Mouse (Mus musculus): ENCODE results near the gene Sfxn4. TPM values are rescaled to one million over a fixed set of nuclear protein-coding genes. Genes with fewer than 3 reads are reported as not detected.

The Sfxn4 gene
- polyA plus RNA-seq, 1 experiment, result 1.7 TPM

DNA sequence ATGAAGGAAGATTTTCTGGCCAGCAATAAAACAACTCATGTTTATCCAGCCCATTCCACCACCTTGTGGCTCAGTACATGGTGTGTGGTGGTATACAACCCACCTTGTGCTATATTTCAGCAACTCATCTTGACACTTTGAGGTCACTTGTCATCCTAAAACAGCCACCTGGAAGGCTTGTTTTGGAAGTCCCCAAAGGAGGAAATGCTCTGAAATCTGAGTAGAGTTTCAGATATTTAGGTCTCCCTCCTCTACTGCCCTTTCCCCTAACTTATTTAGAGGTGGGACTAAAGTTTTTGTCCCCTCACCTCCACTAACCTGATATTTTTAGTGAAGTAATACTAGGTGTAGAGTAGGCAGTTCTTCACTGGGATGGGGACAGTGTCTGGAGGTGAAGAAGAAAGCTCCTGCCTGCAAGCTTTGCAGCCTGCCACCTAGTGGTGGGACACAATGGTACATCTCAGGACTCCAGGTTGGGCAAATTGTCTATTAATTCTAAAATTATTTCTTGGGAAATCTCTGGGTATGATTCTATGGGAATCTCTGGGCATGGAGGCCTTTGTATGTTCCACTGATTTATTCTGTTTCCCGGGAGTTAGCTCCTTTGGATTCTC is 30.8 kb upstream of the Sfxn4 start:
- no peak overlapping the region for H3K4me3 ChIP-seq (ENCODE audit: control insufficient read depth, insufficient read depth, low read length)
- 0 out of 2 replicates have a peak, but pooled peaks cover 5% of the 10 kb centered on the region for H3K4me1 ChIP-seq (replicated peaks; ENCODE audit: control insufficient read depth, insufficient read depth, low read length)
- no peak overlapping the region for H3K27ac ChIP-seq (ENCODE audit: control insufficient read depth, insufficient read depth, low read length)
- peak; percentile 75 for DNase-seq
- TF ChIP-seq POLR2A (IDR thresholded peaks at IDR 0.05; ENCODE audit: control insufficient read depth, extremely low read depth, insufficient read depth, low read length, poor library complexity) (no peak), CTCF (IDR thresholded peaks at IDR 0.05; ENCODE audit: borderline replicate concordance, control insufficient read depth, extremely low read depth, insufficient read depth, low read length, poor library complexity) (no peak; the same call in 1 of the 2 replicates)
- no peaks in the 10 kb centered on the region for H3K36me3 ChIP-seq (ENCODE audit: control insufficient read depth, insufficient read depth, low read length)
- no peaks in the 10 kb centered on the region for H3K27me3 ChIP-seq (ENCODE audit: control insufficient read depth, insufficient read depth, low read length)
- WGBS, result 30% methylated on average over 1 of the region's 1 CpGs

DNA sequence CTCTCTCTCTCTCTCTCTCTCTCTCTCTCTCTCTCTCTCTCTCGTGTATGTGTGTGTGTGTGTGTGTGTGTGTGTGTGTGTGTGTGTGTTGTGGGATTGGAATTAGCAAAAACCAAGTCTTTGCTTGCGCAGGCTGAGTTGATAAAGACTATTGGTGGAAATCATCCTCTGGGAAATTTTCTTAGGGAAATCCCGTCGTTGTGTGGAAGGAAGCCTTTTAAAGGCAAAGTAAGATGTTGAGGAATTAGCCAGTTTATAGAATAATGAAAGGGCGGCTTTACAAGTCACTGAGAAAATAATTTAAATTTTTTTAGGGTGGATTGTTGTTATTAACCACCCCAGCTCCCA is 29.8 kb upstream of the Sfxn4 start:
- H3K4me1 ChIP-seq (replicated peaks; ENCODE audit: control insufficient read depth, insufficient read depth, low read length), result 0 out of 2 replicates have a peak, but pooled peaks cover 5% of the 10 kb centered on the region
- no peaks in the 10 kb centered on the region for H3K36me3 ChIP-seq (ENCODE audit: control insufficient read depth, insufficient read depth, low read length)
- TF ChIP-seq POLR2A (IDR thresholded peaks at IDR 0.05; ENCODE audit: control insufficient read depth, extremely low read depth, insufficient read depth, low read length, poor library complexity), result no peak
- TF ChIP-seq CTCF (IDR thresholded peaks at IDR 0.05; ENCODE audit: borderline replicate concordance, control insufficient read depth, extremely low read depth, insufficient read depth, low read length, poor library complexity), result no peak
- 36% methylated on average over 4 of the region's 5 CpGs for WGBS
- no peaks in the 10 kb centered on the region for H3K27me3 ChIP-seq (ENCODE audit: control insufficient read depth, insufficient read depth, low read length)
- DNase-seq, result no peak
- no peak overlapping the region for H3K27ac ChIP-seq (ENCODE audit: control insufficient read depth, insufficient read depth, low read length)
- H3K4me3 ChIP-seq (ENCODE audit: control insufficient read depth, insufficient read depth, low read length), result no peak overlapping the region

DNA sequence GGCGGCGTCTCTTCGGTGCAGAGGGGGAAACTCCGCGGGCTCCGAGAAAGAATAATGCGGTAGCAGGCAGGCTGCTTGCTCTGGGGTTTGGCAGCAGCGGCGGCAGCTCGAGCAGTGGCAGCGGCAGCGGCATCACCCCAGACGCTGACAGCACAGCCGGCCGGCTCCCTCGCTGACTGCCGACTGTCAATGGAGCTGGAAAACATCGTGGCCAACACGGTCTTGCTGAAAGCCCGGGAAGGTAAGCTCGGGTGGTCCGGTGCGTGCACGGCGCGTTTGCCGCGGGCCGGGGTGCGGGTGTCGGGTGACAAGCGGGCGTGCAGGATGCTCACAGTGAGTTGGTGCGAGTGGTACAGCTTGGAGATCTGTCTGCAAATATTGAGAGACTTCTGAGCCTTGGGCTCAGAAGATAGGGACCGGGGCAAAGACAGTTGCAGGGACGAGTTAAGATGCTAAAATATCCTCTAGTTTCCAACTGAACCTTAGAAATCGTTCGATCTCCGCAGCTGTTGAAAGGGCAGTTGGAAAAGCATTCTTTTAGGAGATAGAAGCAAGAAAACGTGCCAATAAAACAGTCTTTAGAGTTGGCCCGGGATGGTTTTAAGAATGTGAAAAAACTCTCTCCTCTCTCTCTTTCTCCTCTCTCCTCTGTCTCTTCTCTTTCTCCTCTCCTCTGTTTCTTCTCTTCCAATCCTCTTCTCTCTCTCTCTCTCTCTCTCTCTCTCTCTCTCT is 29.3 kb upstream of the Sfxn4 start:
- TF ChIP-seq POLR2A (IDR thresholded peaks at IDR 0.05; ENCODE audit: control insufficient read depth, extremely low read depth, insufficient read depth, low read length, poor library complexity) (no peak), CTCF (IDR thresholded peaks at IDR 0.05; ENCODE audit: borderline replicate concordance, control insufficient read depth, extremely low read depth, insufficient read depth, low read length, poor library complexity) (no peak)
- no peak for DNase-seq

DNA sequence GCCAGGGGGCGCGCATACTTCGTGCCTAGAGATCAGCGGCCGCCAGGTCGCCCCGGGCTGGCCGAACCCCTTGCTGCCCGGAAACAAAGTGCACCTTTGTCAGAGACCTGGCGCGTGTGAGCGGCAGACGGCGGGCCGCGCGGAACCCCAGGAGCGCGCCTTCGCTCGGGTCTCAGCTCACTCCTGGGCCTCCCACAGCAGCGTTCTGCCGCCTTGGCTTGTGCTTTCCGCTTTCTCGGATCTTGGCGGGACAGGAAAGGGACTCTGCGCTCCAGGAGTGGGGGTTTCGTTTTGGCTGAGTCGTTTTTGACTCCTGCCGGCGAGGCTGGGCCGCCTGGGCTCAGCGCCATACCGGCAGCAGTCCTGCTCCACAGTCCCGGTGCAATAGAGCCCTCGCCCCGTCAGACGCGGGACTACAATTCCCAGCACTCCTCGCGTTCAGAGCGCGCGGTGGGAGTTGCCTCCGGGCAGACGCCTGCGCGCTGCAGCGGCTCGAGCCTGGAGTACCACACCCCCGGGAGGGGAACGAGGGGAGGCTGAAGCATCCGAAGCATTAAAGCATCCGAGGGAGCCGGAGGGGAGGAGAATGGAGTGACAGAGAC is 28.5 kb upstream of the Sfxn4 start, which contains the start of gene Grk5:
TSS of gene Grk5 (plus strand) at position 36 of the 602 bp plus-strand sequence.
- peak; percentile 94 for DNase-seq
- TF ChIP-seq POLR2A (IDR thresholded peaks at IDR 0.05; ENCODE audit: control insufficient read depth, extremely low read depth, insufficient read depth, low read length, poor library complexity), result no peak
- peak; percentile 93 for TF ChIP-seq CTCF (IDR thresholded peaks at IDR 0.05; ENCODE audit: borderline replicate concordance, control insufficient read depth, extremely low read depth, insufficient read depth, low read length, poor library complexity)
- WGBS, result under 1% methylated on average over 55 of the region's 55 CpGs
- Histone ChIP-seq H3K4me1 (replicated peaks; ENCODE audit: control insufficient read depth, insufficient read depth, low read length) (0 out of 2 replicates have a peak, but pooled peaks cover 5% of the 10 kb centered on the region), H3K4me3 (ENCODE audit: control insufficient read depth, insufficient read depth, low read length) (peak within 1 kb of the TSS; percentile 87), H3K36me3 (ENCODE audit: control insufficient read depth, insufficient read depth, low read length) (no peaks in the 10 kb centered on the region), H3K27ac (ENCODE audit: control insufficient read depth, insufficient read depth, low read length) (peak within 1 kb of the TSS; percentile 70), H3K27me3 (ENCODE audit: control insufficient read depth, insufficient read depth, low read length) (no peaks in the 10 kb centered on the region)

More for the DNA sequence above, 29.3 kb upstream of the Sfxn4 start:
- Histone ChIP-seq H3K27me3 (ENCODE audit: control insufficient read depth, insufficient read depth, low read length) (no peaks in the 10 kb centered on the region), H3K4me1 (replicated peaks; ENCODE audit: control insufficient read depth, insufficient read depth, low read length) (0 out of 2 replicates have a peak, but pooled peaks cover 5% of the 10 kb centered on the region), H3K4me3 (ENCODE audit: control insufficient read depth, insufficient read depth, low read length) (peak overlapping the region; percentile 54), H3K36me3 (ENCODE audit: control insufficient read depth, insufficient read depth, low read length) (no peaks in the 10 kb centered on the region), H3K27ac (ENCODE audit: control insufficient read depth, insufficient read depth, low read length) (no peak overlapping the region)
- WGBS, result under 1% methylated on average over 41 of the region's 41 CpGs

DNA sequence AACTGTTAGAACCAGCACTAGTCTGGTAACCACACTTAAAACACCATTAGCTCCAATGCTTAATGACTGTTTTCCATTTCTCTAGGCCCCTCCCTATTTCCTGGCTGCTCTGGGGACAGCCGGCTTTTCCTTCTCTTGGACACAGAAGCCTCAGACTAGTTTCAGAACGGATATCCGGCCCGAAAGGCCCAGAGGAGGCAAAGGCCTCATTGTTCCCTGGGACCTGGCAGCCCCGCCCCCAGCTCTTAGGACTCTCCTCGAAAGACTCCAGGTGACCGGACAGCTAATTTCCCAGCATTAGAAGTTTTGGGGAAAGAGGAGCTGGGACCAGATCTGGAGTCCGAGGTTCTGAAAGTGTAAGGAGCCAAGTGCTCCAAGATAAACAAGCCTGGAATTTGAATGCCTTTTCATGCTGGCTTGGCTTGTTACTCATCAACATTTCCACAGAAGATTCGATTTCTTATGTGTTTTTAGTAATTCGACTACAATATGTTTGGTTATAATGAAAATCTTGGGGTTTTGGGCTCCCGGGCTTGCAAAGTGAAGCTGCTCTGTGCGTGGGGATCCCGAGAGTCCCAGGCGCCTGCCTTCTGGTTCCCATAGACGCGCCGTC is 27.9 kb upstream of the Sfxn4 start:
- Histone ChIP-seq H3K4me3 (ENCODE audit: control insufficient read depth, insufficient read depth, low read length) (peak overlapping the region; percentile 87), H3K4me1 (replicated peaks; ENCODE audit: control insufficient read depth, insufficient read depth, low read length) (0 out of 2 replicates have a peak, but pooled peaks cover 5% of the 10 kb centered on the region), H3K27me3 (ENCODE audit: control insufficient read depth, insufficient read depth, low read length) (no peaks in the 10 kb centered on the region), H3K36me3 (ENCODE audit: control insufficient read depth, insufficient read depth, low read length) (no peaks in the 10 kb centered on the region), H3K27ac (ENCODE audit: control insufficient read depth, insufficient read depth, low read length) (no peak overlapping the region)
- no peak for TF ChIP-seq CTCF (IDR thresholded peaks at IDR 0.05; ENCODE audit: borderline replicate concordance, control insufficient read depth, extremely low read depth, insufficient read depth, low read length, poor library complexity)
- no peak for TF ChIP-seq POLR2A (IDR thresholded peaks at IDR 0.05; ENCODE audit: control insufficient read depth, extremely low read depth, insufficient read depth, low read length, poor library complexity)
- WGBS, result 25% methylated on average over 17 of the region's 17 CpGs
- peak; percentile 26 for DNase-seq

DNA sequence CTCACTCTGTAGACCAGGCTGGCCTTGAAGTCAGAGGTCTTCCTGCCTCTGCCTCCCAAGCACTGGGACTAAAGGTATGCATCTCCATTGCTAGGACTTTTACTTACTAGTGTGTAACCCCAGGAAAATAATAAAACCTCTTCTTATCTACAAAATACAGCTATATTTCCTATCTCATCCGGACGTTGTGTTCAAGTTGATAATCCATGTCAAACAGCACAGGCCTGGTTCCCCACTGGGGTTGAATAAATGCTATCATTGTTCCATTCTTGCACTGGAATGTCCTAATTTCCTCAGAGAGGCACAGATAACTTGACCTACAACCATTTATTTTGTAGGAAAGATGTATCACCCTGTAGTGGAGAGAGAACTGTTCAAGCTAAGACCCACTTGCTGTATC is 26.4 kb upstream of the Sfxn4 start:
- 0 out of 2 replicates have a peak, but pooled peaks cover 5% of the 10 kb centered on the region for H3K4me1 ChIP-seq (replicated peaks; ENCODE audit: control insufficient read depth, insufficient read depth, low read length)
- no peak for DNase-seq
- no peaks in the 10 kb centered on the region for H3K27me3 ChIP-seq (ENCODE audit: control insufficient read depth, insufficient read depth, low read length)
- H3K4me3 ChIP-seq (ENCODE audit: control insufficient read depth, insufficient read depth, low read length), result no peak overlapping the region
- no peaks in the 10 kb centered on the region for H3K36me3 ChIP-seq (ENCODE audit: control insufficient read depth, insufficient read depth, low read length)
- no peak overlapping the region for H3K27ac ChIP-seq (ENCODE audit: control insufficient read depth, insufficient read depth, low read length)
- TF ChIP-seq CTCF (IDR thresholded peaks at IDR 0.05; ENCODE audit: borderline replicate concordance, control insufficient read depth, extremely low read depth, insufficient read depth, low read length, poor library complexity), result no peak
- no peak for TF ChIP-seq POLR2A (IDR thresholded peaks at IDR 0.05; ENCODE audit: control insufficient read depth, extremely low read depth, insufficient read depth, low read length, poor library complexity)
- WGBS, result 99% methylated on average over 2 of the region's 2 CpGs

All from thymus, adult 2 months (tissue).